Mouse (Mus musculus): Measurements from ENCODE around the gene Glt8d1. TPM values are rescaled to one million over a fixed set of nuclear protein-coding genes. Genes with fewer than 3 reads are reported as not detected.

Gene Glt8d1
- total and polyA plus RNA-seq, 2 experiments from 2014 or later = 39.2 to 49.6 TPM

GRCm38 (mm10) chr14:31025785-31026184 lies 24.6 kb downstream of the Glt8d1 start:
- ATAC-seq (ENCODE audit: low FRiP score) (no peak), DNase-seq (ENCODE audit: low spot score) (no peak)
- WGBS = 77% methylated on average over 3 of the region's 3 CpGs
- Histone ChIP-seq H3K27me3 (ENCODE audit: insufficient read depth, low read length) (no peaks in the 10 kb centered on the region), H3K4me1 (ENCODE audit: insufficient read depth, low read length) (no peaks in the 10 kb centered on the region), H3K9me3 (ENCODE audit: low read length) (no peaks in the 10 kb centered on the region), H3K27ac (ENCODE audit: low read depth, low read length) (no peak overlapping the region), H3K4me2 (ENCODE audit: low read depth, low read length, poor library complexity, severe bottlenecking) (no peak overlapping the region), H3K36me3 (ENCODE audit: insufficient read depth, low read length) (peaks cover 32% of the 10 kb centered on the region; the same call in 1 of the 2 replicates), H3K9ac (replicated peaks; ENCODE audit: low read length, poor library complexity, severe bottlenecking) (no peak overlapping the region), H3K4me3 (ENCODE audit: low read depth, low read length) (no peak overlapping the region)
- peak; percentile 57 for TF ChIP-seq CTCF (IDR thresholded peaks at IDR 0.05)

DNA sequence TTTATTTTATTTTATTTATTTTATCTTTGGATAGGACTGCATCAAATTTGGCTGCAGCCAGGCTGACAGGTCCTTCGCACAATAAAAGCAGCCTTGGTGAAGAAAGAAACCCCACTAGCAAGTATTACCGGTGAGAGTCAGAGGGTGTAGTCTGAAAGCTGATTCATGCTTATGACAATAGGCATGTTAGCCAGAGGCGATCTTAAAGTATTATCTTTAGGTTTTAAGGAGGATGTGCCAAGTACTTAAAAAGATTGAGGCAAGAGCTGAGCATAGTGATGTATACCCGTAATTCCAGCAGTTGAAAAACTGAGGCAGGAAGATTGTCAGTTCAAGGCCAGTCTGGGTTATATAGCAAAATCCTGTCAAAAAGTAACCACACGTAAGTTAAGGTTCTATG lies 44.1 kb downstream of the Glt8d1 start:
- no peak for ATAC-seq (ENCODE audit: low FRiP score)
- H3K36me3 ChIP-seq (ENCODE audit: insufficient read depth, low read length) = peaks cover 30% of the 10 kb centered on the region

DNA sequence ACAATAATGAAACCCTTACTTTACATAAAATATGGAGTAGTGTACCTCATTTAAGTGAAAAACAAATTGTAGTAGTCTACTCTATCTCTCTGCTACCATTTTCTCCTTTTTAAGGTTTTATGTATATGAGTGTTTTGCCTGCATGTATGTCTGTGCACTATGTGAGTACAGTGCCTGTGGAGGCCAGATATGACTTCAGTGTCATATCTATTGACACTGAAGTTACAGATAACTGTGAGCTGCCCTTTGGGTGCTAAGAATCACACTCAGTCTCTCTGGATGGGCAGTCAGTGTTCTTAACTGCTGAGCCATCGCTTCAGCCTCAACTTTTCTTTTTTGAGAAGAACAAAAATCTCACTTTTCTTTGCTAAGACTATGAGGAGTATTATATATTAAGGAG lies 44.6 kb downstream of the Glt8d1 start:
- no peaks in the 10 kb centered on the region for H3K27me3 ChIP-seq (ENCODE audit: insufficient read depth, low read length)
- TF ChIP-seq CTCF (IDR thresholded peaks at IDR 0.05) = no peak
- 97% methylated on average over 1 of the region's 1 CpGs for WGBS
- DNase-seq (ENCODE audit: low spot score) (no peak), ATAC-seq (ENCODE audit: low FRiP score) (no peak)
- peaks cover 35% of the 10 kb centered on the region for H3K36me3 ChIP-seq (ENCODE audit: insufficient read depth, low read length)
- H3K9me3 ChIP-seq (ENCODE audit: low read length) = no peaks in the 10 kb centered on the region
- no peak overlapping the region for H3K4me3 ChIP-seq (ENCODE audit: low read depth, low read length)
- H3K9ac ChIP-seq (replicated peaks; ENCODE audit: low read length, poor library complexity, severe bottlenecking) = no peak overlapping the region
- H3K4me1 ChIP-seq (ENCODE audit: insufficient read depth, low read length) = no peaks in the 10 kb centered on the region
- H3K27ac ChIP-seq (ENCODE audit: low read depth, low read length) = no peak overlapping the region
- no peak overlapping the region for H3K4me2 ChIP-seq (ENCODE audit: low read depth, low read length, poor library complexity, severe bottlenecking)

More for the DNA sequence above, 44.1 kb downstream of the Glt8d1 start:
- Histone ChIP-seq H3K9ac (replicated peaks; ENCODE audit: low read length, poor library complexity, severe bottlenecking) (no peak overlapping the region), H3K4me2 (ENCODE audit: low read depth, low read length, poor library complexity, severe bottlenecking) (no peak overlapping the region), H3K4me3 (ENCODE audit: low read depth, low read length) (no peak overlapping the region), H3K27me3 (ENCODE audit: insufficient read depth, low read length) (no peaks in the 10 kb centered on the region), H3K4me1 (ENCODE audit: insufficient read depth, low read length) (no peaks in the 10 kb centered on the region), H3K9me3 (ENCODE audit: low read length) (no peaks in the 10 kb centered on the region), H3K27ac (ENCODE audit: low read depth, low read length) (no peak overlapping the region)
- no peak for TF ChIP-seq CTCF (IDR thresholded peaks at IDR 0.05)
- no peak for DNase-seq (ENCODE audit: low spot score)
- 97% methylated on average over 5 of the region's 5 CpGs for WGBS

Other genes starting within 250 kb of the Glt8d1 start
- 15.0 and 16.9 TPM in 2 replicates for gene Tmem110, start 175.8 kb upstream of the Glt8d1 start, total RNA-seq (2014; rRNA removed)
- 14.3 and 14.5 TPM in 2 replicates for gene Tmem110, start 175.8 kb upstream of the Glt8d1 start, polyA plus RNA-seq (2015; fragmentation: Nextera tagmentation; extraction: Ambion mirVana)
- gene Mustn1, start 122.2 kb upstream of the Glt8d1 start, total RNA-seq (2014; rRNA removed) = 0.19 and 1.0 TPM in 2 replicates
- gene Mustn1, start 122.2 kb upstream of the Glt8d1 start, polyA plus RNA-seq (2015; fragmentation: Nextera tagmentation; extraction: Ambion mirVana) = 1.0 and 2.0 TPM in 2 replicates
- not detected in 2 replicates for gene Itih4, start 114.9 kb upstream of the Glt8d1 start, total RNA-seq (2014; rRNA removed)
- gene Itih4, start 114.9 kb upstream of the Glt8d1 start, polyA plus RNA-seq (2015; fragmentation: Nextera tagmentation; extraction: Ambion mirVana) = not detected in 2 replicates
- 4.5 and 5.3 TPM in 2 replicates for gene Itih3, start 77.6 kb upstream of the Glt8d1 start, total RNA-seq (2014; rRNA removed)
- 5.6 and 6.1 TPM in 2 replicates for gene Itih3, start 77.6 kb upstream of the Glt8d1 start, polyA plus RNA-seq (2015; fragmentation: Nextera tagmentation; extraction: Ambion mirVana)
- gene Itih1, start 58.1 kb upstream of the Glt8d1 start, total RNA-seq (2014; rRNA removed) = not detected in 2 replicates
- not detected in 2 replicates for gene Itih1, start 58.1 kb upstream of the Glt8d1 start, polyA plus RNA-seq (2015; fragmentation: Nextera tagmentation; extraction: Ambion mirVana)
- 15.6 and 17.7 TPM in 2 replicates for gene Nek4, start 50.0 kb upstream of the Glt8d1 start, total RNA-seq (2014; rRNA removed)
- 12.8 and 13.8 TPM in 2 replicates for gene Nek4, start 50.0 kb upstream of the Glt8d1 start, polyA plus RNA-seq (2015; fragmentation: Nextera tagmentation; extraction: Ambion mirVana)
- gene Spcs1, start 272 bp downstream of the Glt8d1 start, total RNA-seq (2014; rRNA removed) = 244 and 256 TPM in 2 replicates
- 408 and 415 TPM in 2 replicates for gene Spcs1, start 272 bp downstream of the Glt8d1 start, polyA plus RNA-seq (2015; fragmentation: Nextera tagmentation; extraction: Ambion mirVana)
- 51.2 and 81.5 TPM in 2 replicates for gene Pbrm1, start 17.7 kb downstream of the Glt8d1 start, total RNA-seq (2014; rRNA removed)
- gene Pbrm1, start 17.7 kb downstream of the Glt8d1 start, polyA plus RNA-seq (2015; fragmentation: Nextera tagmentation; extraction: Ambion mirVana) = 71.3 and 84.8 TPM in 2 replicates
- 37.8 and 42.8 TPM in 2 replicates for gene Gnl3, start 17.8 kb downstream of the Glt8d1 start, total RNA-seq (2014; rRNA removed)
- 57.7 and 70.5 TPM in 2 replicates for gene Gnl3, start 17.8 kb downstream of the Glt8d1 start, polyA plus RNA-seq (2015; fragmentation: Nextera tagmentation; extraction: Ambion mirVana)
- 3.2 and 4.3 TPM in 2 replicates for gene Smim4, start 127.6 kb downstream of the Glt8d1 start, total RNA-seq (2014; rRNA removed)
- 41.6 and 47.5 TPM in 2 replicates for gene Smim4, start 127.6 kb downstream of the Glt8d1 start, polyA plus RNA-seq (2015; fragmentation: Nextera tagmentation; extraction: Ambion mirVana)
- 132 and 171 TPM in 2 replicates for gene Nt5dc2, start 129.7 kb downstream of the Glt8d1 start, total RNA-seq (2014; rRNA removed)
- 132 and 144 TPM in 2 replicates for gene Nt5dc2, start 129.7 kb downstream of the Glt8d1 start, polyA plus RNA-seq (2015; fragmentation: Nextera tagmentation; extraction: Ambion mirVana)
- 25.5 and 31.4 TPM in 2 replicates for gene Stab1, start 167.2 kb downstream of the Glt8d1 start, total RNA-seq (2014; rRNA removed)
- 9.0 and 11.7 TPM in 2 replicates for gene Stab1, start 167.2 kb downstream of the Glt8d1 start, polyA plus RNA-seq (2015; fragmentation: Nextera tagmentation; extraction: Ambion mirVana)
- 1.9 and 7.4 TPM in 2 replicates for gene Tnnc1, start 206.9 kb downstream of the Glt8d1 start, total RNA-seq (2014; rRNA removed)
- 4.6 and 4.8 TPM in 2 replicates for gene Tnnc1, start 206.9 kb downstream of the Glt8d1 start, polyA plus RNA-seq (2015; fragmentation: Nextera tagmentation; extraction: Ambion mirVana)
- gene Nisch, start 215.5 kb downstream of the Glt8d1 start, total RNA-seq (2014; rRNA removed) = 391 and 398 TPM in 2 replicates
- 261 and 274 TPM in 2 replicates for gene Nisch, start 215.5 kb downstream of the Glt8d1 start, polyA plus RNA-seq (2015; fragmentation: Nextera tagmentation; extraction: Ambion mirVana)
- gene Sema3g, start 216.5 kb downstream of the Glt8d1 start, total RNA-seq (2014; rRNA removed) = 3.1 and 4.1 TPM in 2 replicates
- gene Sema3g, start 216.5 kb downstream of the Glt8d1 start, polyA plus RNA-seq (2015; fragmentation: Nextera tagmentation; extraction: Ambion mirVana) = 0.36 and 0.44 TPM in 2 replicates
- 4.4 and 6.6 TPM in 2 replicates for gene Phf7, start 249.9 kb downstream of the Glt8d1 start, total RNA-seq (2014; rRNA removed)
- gene Phf7, start 249.9 kb downstream of the Glt8d1 start, polyA plus RNA-seq (2015; fragmentation: Nextera tagmentation; extraction: Ambion mirVana) = 8.7 and 10.2 TPM in 2 replicates